Mouse (Mus musculus): Measurements from ENCODE around the gene Slc29a1.

GRCm38 (mm10) chr17:45568990-45569389 lies 30.4 kb downstream of the Slc29a1 start:
- no peak for TF ChIP-seq CTCF (IDR thresholded peaks at IDR 0.05; ENCODE audit: insufficient read depth, low read depth, low read length)
- TF ChIP-seq POLR2A (IDR thresholded peaks at IDR 0.05; ENCODE audit: insufficient read depth, low read depth, low read length), result no peak
